Mouse (Mus musculus) thymus, adult 18-20 months (tissue): Measurements from ENCODE around the gene Gm21028.
"Not testable (repeated sequence)": the region's sequence is repeated elsewhere in the genome, so short reads cannot be mapped to it uniquely, and the experiment has no call there.

Experiments
- DNase-seq, 2 experiments: peaks; one replicate each; pipeline ENCODE4 v3.0.0; 2022; ENCODE audit warnings: mixed read lengths in 2 of 2

The Gm21028 gene

GRCm38 (mm10) chr7:42578488-42578887 is at the start of gene Gm21028:
TSS of gene Gm21028 (minus strand) at chr7:42578588.
- DNase-seq = no peak

GRCm38 (mm10) chr7:42595666-42596065 is 17.3 kb upstream of the Gm21028 start:
- DNase-seq = not testable (repeated sequence)

- not testable (repeated sequence) for DNase-seq
Observed at GRCm38 (mm10) chr7:42592413-42592812, 14.0 kb upstream of the Gm21028 start, which contains the start of gene Zfp977. TSS of gene Zfp977 (minus strand) at chr7:42592547.

- DNase-seq = not testable (repeated sequence)
Observed at GRCm38 (mm10) chr7:42591311-42591710, 12.9 kb upstream of the Gm21028 start.

- no peak for DNase-seq
Observed at GRCm38 (mm10) chr7:42551766-42552165, 26.6 kb downstream of the Gm21028 start.
